In genomic region chr2:18872797-18873196, GRCm38 (mm10) we compare ENCODE assay signal across 9 mouse cellular contexts.
DNase-seq lines count a peak whose midpoint lies in the region; ATAC-seq and TF ChIP-seq lines count a peak whose summit lies in the region.
"Had no signal": no experiment of that assay in that cellular context is flagged by ENCODE, and none has a peak within 500 bp of the region (broad histone marks: within the 10 kb centered on the region; RNA-seq: fewer than 3 reads in every experiment).

No protein-coding gene starts in this region.

- H3K4me3 ChIP-seq in midbrain, postnatal 0 days (ENCODE audit: low read depth, low read length), result no peak overlapping the region
- H3K4me3 ChIP-seq: embryonic facial prominence, embryonic 12.5 days had no signal

- no peaks in the 10 kb centered on the region for H3K4me1 ChIP-seq in midbrain, postnatal 0 days (ENCODE audit: insufficient read depth, low read length)
- H3K4me1 ChIP-seq: embryonic facial prominence, embryonic 12.5 days had no signal

- H3K27ac ChIP-seq in midbrain, postnatal 0 days (ENCODE audit: low read depth, low read length), result no peak overlapping the region
- H3K27ac ChIP-seq: embryonic facial prominence, embryonic 12.5 days had no signal

- H3K9me3 ChIP-seq in midbrain, postnatal 0 days (ENCODE audit: low read length), result no peaks in the 10 kb centered on the region
- H3K9me3 ChIP-seq: embryonic facial prominence, embryonic 12.5 days had no signal

- H3K4me2 ChIP-seq in midbrain, postnatal 0 days (ENCODE audit: low read depth, low read length, poor library complexity, severe bottlenecking), result no peak overlapping the region
- H3K4me2 ChIP-seq: embryonic facial prominence, embryonic 12.5 days had no signal

- H3K27me3 ChIP-seq in midbrain, postnatal 0 days (ENCODE audit: insufficient read depth, low read length), result no peaks in the 10 kb centered on the region
- H3K27me3 ChIP-seq: embryonic facial prominence, embryonic 12.5 days had no signal

- DNase-seq in ovary, postnatal 10 days (ENCODE audit: low spot score), result peak; percentile 40
- DNase-seq in ovary, adult 18-20 months (ENCODE audit: low spot score), result no peak
- DNase-seq in cerebellum, adult 8-10 months, result peak; percentile 53
- DNase-seq in frontal cortex, adult 2 months (ENCODE audit: extremely low spot score in 1 of 2, low spot score in 1 of 2), result peak; percentile 41 to 91
- peak; percentile 87 for DNase-seq in induced T-regulatory cell, adult 2 months (ENCODE audit: low read depth)
- DNase-seq in left cerebral cortex, adult 9 months (ENCODE audit: low spot score in 2 of 2), result peak; percentile 15 to 81
- peak; percentile 66 for DNase-seq in midbrain, postnatal 0 days (ENCODE audit: low spot score)
- peak; percentile 36 to 61 for DNase-seq in thymus, adult 18-20 months

- H3K9ac ChIP-seq in midbrain, postnatal 0 days (replicated peaks; ENCODE audit: low read length, poor library complexity, severe bottlenecking), result no peak overlapping the region
- H3K9ac ChIP-seq: embryonic facial prominence, embryonic 12.5 days had no signal

- WGBS in midbrain, postnatal 0 days, result 14% methylated on average over 2 of the region's 2 CpGs

- ATAC-seq in midbrain, postnatal 0 days (ENCODE audit: low FRiP score), result no peak

- TF ChIP-seq CTCF in midbrain, postnatal 0 days (IDR thresholded peaks at IDR 0.05), result peak; percentile 77

- no peaks in the 10 kb centered on the region for H3K36me3 ChIP-seq in midbrain, postnatal 0 days (ENCODE audit: insufficient read depth, low read length)
- H3K36me3 ChIP-seq: embryonic facial prominence, embryonic 12.5 days had no signal
